Mouse (Mus musculus) stomach, embryonic 16.5 days (tissue): ENCODE data around the gene Specc1l. TPM values are rescaled to one million over a fixed set of nuclear protein-coding genes. Genes with fewer than 3 reads are reported as not detected.

Experiments
- ATAC-seq: fragments of 200-750 bp; cut with Nextera tagmentation; 2 replicates; pipeline ENCODE4 v1.8.0; 2017; ENCODE audit warnings: moderate number of reproducible peaks, moderate TSS enrichment; ENCODE audit not compliant: insufficient read depth, low FRiP score
- H3K27ac ChIP-seq: fragments of 300-500 bp; sonication (generic); 2 replicates; pipeline ENCODE4 v1.5.1; 2014; ENCODE audit warnings: low read length
- H3K27me3 ChIP-seq: fragments of 300-500 bp; sonication (generic); 2 replicates; pipeline ENCODE4 v1.6.1; 2014; ENCODE audit warnings: low read length, control low read depth, mixed read lengths; ENCODE audit not compliant: control insufficient read depth, insufficient read depth
- H3K36me3 ChIP-seq: fragments of 300-500 bp; sonication (generic); 2 replicates; pipeline ENCODE4 v1.6.1; 2014; ENCODE audit warnings: low read length; ENCODE audit not compliant: control insufficient read depth, insufficient read depth
- H3K4me1 ChIP-seq: fragments of 300-500 bp; sonication (generic); 2 replicates; pipeline ENCODE4 v1.6.1; 2014; ENCODE audit warnings: low read length, control low read depth, mixed read lengths; ENCODE audit not compliant: control insufficient read depth, insufficient read depth
- H3K4me2 ChIP-seq: fragments of 300-500 bp; sonication (generic); 2 replicates; pipeline ENCODE4 v1.6.1; 2014; ENCODE audit warnings: low read depth, low read length, mixed read lengths
- H3K4me3 ChIP-seq: fragments of 300-500 bp; sonication (generic); replicated peaks from 2 replicates; pipeline ENCODE4 v1.5.1; 2014; ENCODE audit warnings: mild to moderate bottlenecking, low read length
- H3K9ac ChIP-seq: fragments of 300-500 bp; sonication (generic); 2 replicates; pipeline ENCODE4 v1.6.1; 2014; ENCODE audit warnings: low read length
- H3K9me3 ChIP-seq: fragments of 300-500 bp; sonication (generic); replicated peaks from 2 replicates; pipeline ENCODE4 v1.6.1; 2016; ENCODE audit warnings: low read length, control low read depth; ENCODE audit not compliant: control insufficient read depth
- WGBS: fragments of 180-500 bp; shearing (Covaris S2); extraction: QIAGEN DNeasy Blood & Tissue Kit; methylation state at CpG from one replicate; pipeline ENCODE4 v1.1.7; 2014; 5-methylcytosine and 5-hydroxymethylcytosine counted together
- polyA plus RNA-seq: library from polyadenylated mRNA; unstranded; fragments of >200 nt; fragmentation: Nextera tagmentation; extraction: Ambion mirVana; gene quantifications from 2 replicates; pipeline ENCODE4 v1.2.1, GENCODE M21; 2015

Gene Specc1l
- polyA plus RNA-seq, 1 experiment from 2014 or later = 29.5 TPM

- Histone ChIP-seq H3K4me1 (no peaks in the 10 kb centered on the region), H3K27ac (no peak overlapping the region), H3K4me2 (no peak overlapping the region), H3K36me3 (peaks cover 21% of the 10 kb centered on the region), H3K9me3 (no peaks in the 10 kb centered on the region), H3K9ac (no peak overlapping the region), H3K4me3 (no peak overlapping the region), H3K27me3 (no peaks in the 10 kb centered on the region)
- WGBS = 24% methylated on average over 14 of the region's 14 CpGs
- ATAC-seq = peak; percentile 42; the same call in 1 of the 2 replicates
Measured at GRCm38 (mm10) chr10:75182151-75182774, 29.6 kb upstream of the Specc1l start.

- Histone ChIP-seq H3K27me3 (no peaks in the 10 kb centered on the region), H3K9ac (no peak overlapping the region), H3K4me2 (no peak overlapping the region), H3K4me1 (no peaks in the 10 kb centered on the region), H3K36me3 (no peaks in the 10 kb centered on the region), H3K4me3 (no peak overlapping the region), H3K9me3 (no peaks in the 10 kb centered on the region), H3K27ac (no peak overlapping the region)
- ATAC-seq = no peak
- 90% methylated on average over 9 of the region's 9 CpGs for WGBS
Measured at GRCm38 (mm10) chr10:75184826-75185225, 27.0 kb upstream of the Specc1l start.

- H3K4me3 ChIP-seq = no peak overlapping the region
- H3K36me3 ChIP-seq = no peaks in the 10 kb centered on the region
- no peaks in the 10 kb centered on the region for H3K27me3 ChIP-seq
- 35% methylated on average over 6 of the region's 6 CpGs for WGBS
- no peak overlapping the region for H3K4me2 ChIP-seq
- H3K9ac ChIP-seq = no peak overlapping the region
- H3K9me3 ChIP-seq = no peaks in the 10 kb centered on the region
- ATAC-seq = no peak
- H3K4me1 ChIP-seq = no peaks in the 10 kb centered on the region
- H3K27ac ChIP-seq = no peak overlapping the region
Measured at GRCm38 (mm10) chr10:75186551-75186950, 25.3 kb upstream of the Specc1l start.

- no peak overlapping the region for H3K4me2 ChIP-seq
- WGBS = 69% methylated on average over 8 of the region's 8 CpGs
- no peak overlapping the region for H3K27ac ChIP-seq
- no peaks in the 10 kb centered on the region for H3K4me1 ChIP-seq
- no peaks in the 10 kb centered on the region for H3K36me3 ChIP-seq
- no peak overlapping the region for H3K4me3 ChIP-seq
- no peaks in the 10 kb centered on the region for H3K27me3 ChIP-seq
- no peak overlapping the region for H3K9ac ChIP-seq
- H3K9me3 ChIP-seq = no peaks in the 10 kb centered on the region
- ATAC-seq = no peak
Measured at GRCm38 (mm10) chr10:75187366-75188056, 24.4 kb upstream of the Specc1l start.

GRCm38 (mm10) chr10:75191647-75192046, 20.2 kb upstream of the Specc1l start:
- Histone ChIP-seq H3K9me3 (0 out of 2 replicates have a peak, but pooled peaks cover 4% of the 10 kb centered on the region), H3K36me3 (no peaks in the 10 kb centered on the region), H3K27me3 (no peaks in the 10 kb centered on the region), H3K4me2 (no peak overlapping the region), H3K9ac (no peak overlapping the region), H3K27ac (no peak overlapping the region), H3K4me1 (no peaks in the 10 kb centered on the region), H3K4me3 (no peak overlapping the region)
- ATAC-seq = no peak
- 48% methylated on average over 7 of the region's 7 CpGs for WGBS

- WGBS = 84% methylated on average over 1 of the region's 1 CpGs
- no peak overlapping the region for H3K4me3 ChIP-seq
Measured at GRCm38 (mm10) chr10:75197817-75198216, 14.1 kb upstream of the Specc1l start.

DNA sequence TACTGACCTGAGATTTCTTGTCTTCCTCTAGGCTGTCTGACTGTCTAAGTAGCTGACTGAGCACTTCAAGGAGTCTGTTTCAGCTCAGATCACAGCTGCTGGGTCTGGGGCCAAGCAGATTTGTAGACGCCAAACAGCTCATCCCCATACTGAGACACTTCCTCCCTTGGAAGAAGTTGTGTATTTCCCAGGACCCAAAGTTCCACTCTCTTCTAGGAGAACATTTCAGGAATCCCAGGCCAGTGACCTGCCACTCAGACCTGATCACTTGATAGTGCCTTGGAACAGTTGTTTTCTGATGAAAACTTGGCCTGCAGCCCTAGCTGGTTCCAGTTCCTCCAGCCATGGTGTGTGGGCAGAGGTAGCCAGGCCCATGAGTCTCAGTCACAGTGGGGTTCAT, 11.1 kb upstream of the Specc1l start:
- H3K27me3 ChIP-seq = no peaks in the 10 kb centered on the region
- H3K9ac ChIP-seq = no peak overlapping the region
- WGBS = 74% methylated on average over 1 of the region's 1 CpGs
- H3K27ac ChIP-seq = no peak overlapping the region
- no peaks in the 10 kb centered on the region for H3K36me3 ChIP-seq
- ATAC-seq = no peak
- H3K4me3 ChIP-seq = no peak overlapping the region
- no peaks in the 10 kb centered on the region for H3K9me3 ChIP-seq
- H3K4me1 ChIP-seq = no peaks in the 10 kb centered on the region
- no peak overlapping the region for H3K4me2 ChIP-seq

More at GRCm38 (mm10) chr10:75197817-75198216, 14.1 kb upstream of the Specc1l start:
- H3K27ac ChIP-seq = no peak overlapping the region
- ATAC-seq = no peak
- no peaks in the 10 kb centered on the region for H3K36me3 ChIP-seq
- H3K4me1 ChIP-seq = no peaks in the 10 kb centered on the region
- H3K27me3 ChIP-seq = no peaks in the 10 kb centered on the region
- H3K4me2 ChIP-seq = no peak overlapping the region
- no peak overlapping the region for H3K9ac ChIP-seq
- H3K9me3 ChIP-seq = 0 out of 2 replicates have a peak, but pooled peaks cover 3% of the 10 kb centered on the region

- 0 out of 2 replicates have a peak, but pooled peaks cover under 1% of the 10 kb centered on the region for H3K4me1 ChIP-seq
- WGBS = 74% methylated on average over 4 of the region's 4 CpGs
Measured at GRCm38 (mm10) chr10:75206192-75206591, 5.7 kb upstream of the Specc1l start.

DNA sequence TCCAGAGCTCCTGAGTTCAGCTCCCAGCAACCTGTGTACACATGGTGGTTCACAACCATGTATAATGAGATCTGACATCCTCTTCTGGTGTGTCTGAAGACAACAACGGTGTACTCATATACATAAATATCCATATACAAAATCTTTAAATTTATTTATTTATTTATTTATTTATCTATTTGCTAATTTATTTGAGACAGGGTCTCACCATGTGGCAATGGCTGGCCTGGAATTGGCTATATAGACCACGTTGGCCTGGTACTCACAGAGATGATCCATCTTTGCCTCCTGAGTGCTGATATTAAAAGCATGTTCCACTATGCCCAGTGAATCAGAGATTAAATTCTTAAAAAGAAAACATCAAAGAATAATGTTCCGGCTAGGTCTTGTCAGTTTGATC, 1.0 kb upstream of the Specc1l start:
- no peak overlapping the region for H3K4me2 ChIP-seq
- no peak overlapping the region for H3K4me3 ChIP-seq
- H3K27me3 ChIP-seq = no peaks in the 10 kb centered on the region
- WGBS = 84% methylated on average over 3 of the region's 3 CpGs
- peaks cover 11% of the 10 kb centered on the region; the same call in 1 of the 2 replicates for H3K4me1 ChIP-seq
- ATAC-seq = no peak
- no peaks in the 10 kb centered on the region for H3K36me3 ChIP-seq
- no peaks in the 10 kb centered on the region for H3K9me3 ChIP-seq
- no peak overlapping the region for H3K27ac ChIP-seq
- no peak overlapping the region for H3K9ac ChIP-seq

More at GRCm38 (mm10) chr10:75206192-75206591, 5.7 kb upstream of the Specc1l start:
- Histone ChIP-seq H3K27ac (no peak overlapping the region), H3K4me3 (no peak overlapping the region), H3K9ac (no peak overlapping the region), H3K9me3 (no peaks in the 10 kb centered on the region), H3K27me3 (no peaks in the 10 kb centered on the region), H3K36me3 (no peaks in the 10 kb centered on the region), H3K4me2 (no peak overlapping the region)
- no peak for ATAC-seq
